In genomic region chr10:52779926-52780485, GRCm38 (mm10) we compare ENCODE assay signal across 12 mouse cellular contexts.
A peak's percentile ranks its signal among the peaks of the same experiment; 100 is the strongest.
DNase-seq lines count a peak whose midpoint lies in the region; ATAC-seq and TF ChIP-seq lines count a peak whose summit lies in the region.
"Had no signal": no experiment of that assay in that cellular context is flagged by ENCODE, and none has a peak within 500 bp of the region (broad histone marks: within the 10 kb centered on the region; RNA-seq: fewer than 3 reads in every experiment).

No protein-coding gene starts in this region.

- H3K27ac ChIP-seq in limb, embryonic 14.5 days (replicated peaks; ENCODE audit: low read depth, low read length) = no peak overlapping the region
- no peak overlapping the region for H3K27ac ChIP-seq in limb, embryonic 10.5 days
- H3K27ac ChIP-seq in hindbrain, embryonic 14.5 days = no peak overlapping the region
- H3K27ac ChIP-seq in kidney, embryonic 14.5 days (ENCODE audit: low read depth, low read length) = no peak overlapping the region
- H3K27ac ChIP-seq: liver, embryonic 15.5 days had no signal

- no peak for ATAC-seq in limb, embryonic 14.5 days (ENCODE audit: low FRiP score, low read depth)
- peak; percentile 66 for ATAC-seq in hindbrain, embryonic 14.5 days (ENCODE audit: low FRiP score)
- no peak for ATAC-seq in kidney, embryonic 14.5 days (ENCODE audit: low FRiP score, low TSS enrichment)
- ATAC-seq: inflammation-experienced regulatory T-cells, adult 6 months had no signal

- no peaks in the 10 kb centered on the region for H3K9me3 ChIP-seq in limb, embryonic 14.5 days (ENCODE audit: control insufficient read depth, low read length)
- no peaks in the 10 kb centered on the region for H3K9me3 ChIP-seq in limb, embryonic 10.5 days (replicated peaks)
- 0 out of 2 replicates have a peak, but pooled peaks cover 4% of the 10 kb centered on the region for H3K9me3 ChIP-seq in hindbrain, embryonic 14.5 days (ENCODE audit: control insufficient read depth, low read length)
- H3K9me3 ChIP-seq in kidney, embryonic 14.5 days (ENCODE audit: control insufficient read depth, low read length) = no peaks in the 10 kb centered on the region
- H3K9me3 ChIP-seq: liver, embryonic 15.5 days had no signal

- DNase-seq in cerebellum, adult 9-11 months = peak; percentile 5
- no peak for DNase-seq in cerebellum, postnatal 36 days
- DNase-seq in limb, embryonic 14.5 days (ENCODE audit: low spot score) = peak; percentile 17
- DNase-seq in limb, embryonic 10.5 days (ENCODE audit: low spot score) = no peak
- no peak for DNase-seq in hindbrain, embryonic 14.5 days (ENCODE audit: low spot score)
- DNase-seq in retina, embryonic 14.5 days (ENCODE audit: low spot score) = peak; percentile 47
- DNase-seq in embryo, embryonic 10 days (ENCODE audit: low spot score) = no peak
- DNase-seq: heart, adult 18-20 months; right cerebral cortex, postnatal 4 days had no signal

- H3K36me3 ChIP-seq in limb, embryonic 14.5 days (ENCODE audit: control insufficient read depth, insufficient read depth, low read length) = no peaks in the 10 kb centered on the region
- no peaks in the 10 kb centered on the region for H3K36me3 ChIP-seq in limb, embryonic 10.5 days
- no peaks in the 10 kb centered on the region for H3K36me3 ChIP-seq in hindbrain, embryonic 14.5 days (replicated peaks; ENCODE audit: control insufficient read depth, insufficient read depth)
- H3K36me3 ChIP-seq in kidney, embryonic 14.5 days (ENCODE audit: control insufficient read depth, insufficient read depth, low read length) = no peaks in the 10 kb centered on the region
- H3K36me3 ChIP-seq: liver, embryonic 15.5 days had no signal

- TF ChIP-seq POLR2A in limb, embryonic 14.5 days (IDR thresholded peaks at IDR 0.05; ENCODE audit: borderline replicate concordance, extremely low read depth, insufficient read depth, insufficient read length) = no peak

- 41% methylated on average over 4 of the region's 4 CpGs for WGBS in limb, embryonic 14.5 days
- 75% methylated on average over 4 of the region's 4 CpGs for WGBS in limb, embryonic 10.5 days
- 51% methylated on average over 4 of the region's 4 CpGs for WGBS in hindbrain, embryonic 14.5 days
- WGBS in kidney, embryonic 14.5 days = 73% methylated on average over 4 of the region's 4 CpGs

- H3K4me2 ChIP-seq in limb, embryonic 14.5 days (replicated peaks; ENCODE audit: low read depth, low read length, severe bottlenecking) = no peak overlapping the region
- H3K4me2 ChIP-seq in hindbrain, embryonic 14.5 days (replicated peaks) = no peak overlapping the region
- no peak overlapping the region for H3K4me2 ChIP-seq in kidney, embryonic 14.5 days (replicated peaks; ENCODE audit: low read depth, low read length)
- H3K4me2 ChIP-seq: liver, embryonic 15.5 days had no signal

- H3K27me3 ChIP-seq in limb, embryonic 14.5 days (ENCODE audit: control insufficient read depth, insufficient read depth, low read length) = no peaks in the 10 kb centered on the region
- no peaks in the 10 kb centered on the region for H3K27me3 ChIP-seq in limb, embryonic 10.5 days (ENCODE audit: low read depth, poor library complexity, severe bottlenecking)
- H3K27me3 ChIP-seq in hindbrain, embryonic 14.5 days (ENCODE audit: control insufficient read depth, insufficient read depth, low read length) = no peaks in the 10 kb centered on the region
- no peaks in the 10 kb centered on the region for H3K27me3 ChIP-seq in kidney, embryonic 14.5 days (ENCODE audit: control insufficient read depth, insufficient read depth, low read length)
- H3K27me3 ChIP-seq: liver, embryonic 15.5 days had no signal

- no peak overlapping the region for H3K9ac ChIP-seq in limb, embryonic 14.5 days (ENCODE audit: low read depth, low read length, severe bottlenecking)
- H3K9ac ChIP-seq in hindbrain, embryonic 14.5 days = no peak overlapping the region
- no peak overlapping the region for H3K9ac ChIP-seq in kidney, embryonic 14.5 days (ENCODE audit: low read depth, low read length)
- H3K9ac ChIP-seq: liver, embryonic 15.5 days had no signal

- H3K4me1 ChIP-seq in limb, embryonic 14.5 days (ENCODE audit: control insufficient read depth, insufficient read depth, low read length) = no peaks in the 10 kb centered on the region
- H3K4me1 ChIP-seq in limb, embryonic 10.5 days = no peaks in the 10 kb centered on the region
- no peaks in the 10 kb centered on the region for H3K4me1 ChIP-seq in hindbrain, embryonic 14.5 days (replicated peaks; ENCODE audit: control insufficient read depth, insufficient read depth, low read length)
- no peaks in the 10 kb centered on the region for H3K4me1 ChIP-seq in kidney, embryonic 14.5 days (ENCODE audit: control insufficient read depth, insufficient read depth, low read length)
- H3K4me1 ChIP-seq: liver, embryonic 15.5 days had no signal

- H3K4me3 ChIP-seq in limb, embryonic 14.5 days (replicated peaks; ENCODE audit: low read length) = no peak overlapping the region
- H3K4me3 ChIP-seq in limb, embryonic 10.5 days = no peak overlapping the region
- H3K4me3 ChIP-seq in hindbrain, embryonic 14.5 days (replicated peaks; ENCODE audit: low read length) = no peak overlapping the region
- no peak overlapping the region for H3K4me3 ChIP-seq in kidney, embryonic 14.5 days (ENCODE audit: low read length)
- H3K4me3 ChIP-seq: liver, embryonic 15.5 days had no signal

Comparison
In these comparisons a context has a peak if more than half of its experiments do, and no peak if none do; other contexts are left out.
1. DNase-seq: peak in cerebellum, adult 9-11 months (single experiment), limb, embryonic 14.5 days (single experiment) and retina, embryonic 14.5 days (single experiment); none in cerebellum, postnatal 36 days (0 of 2), limb, embryonic 10.5 days (single experiment), hindbrain, embryonic 14.5 days (single experiment) and embryo, embryonic 10 days (single experiment).